Mouse (Mus musculus): ENCODE results near the gene Pccb. TPM values are rescaled to one million over a fixed set of nuclear protein-coding genes. Genes with fewer than 3 reads are reported as not detected.
A peak's percentile ranks its signal among the peaks of the same experiment; 100 is the strongest.

Pccb gene
- total RNA-seq, 2 experiments from 2014 or later, result 103 to 107 TPM

GRCm38 (mm10) chr9:100991321-100991720 is 43.4 kb downstream of the Pccb start:
- no peak for DNase-seq
- intact Hi-C loops (cut with DNase I), result no loop called here

- intact Hi-C loops (cut with DNase I), result no loop called here
- DNase-seq, result no peak
These were observed 44.1 kb downstream of the Pccb start for GRCm38 (mm10) chr9:100990609-100991008.

- DNase-seq, result no peak
- intact Hi-C loops (cut with DNase I), result no loop called here
These were observed 46.8 kb downstream of the Pccb start for GRCm38 (mm10) chr9:100987850-100988249.

- no peak for DNase-seq
- intact Hi-C loops (cut with DNase I), result no loop called here
These were observed 47.7 kb downstream of the Pccb start for GRCm38 (mm10) chr9:100987006-100987405.

- intact Hi-C loops (cut with DNase I), result no loop called here
These were observed 50.1 kb downstream of the Pccb start for GRCm38 (mm10) chr9:100984381-100985310.

GRCm38 (mm10) chr9:100982786-100983185 is 51.9 kb downstream of the Pccb start:
- no peak for DNase-seq
- intact Hi-C loops (cut with DNase I), result no loop called here

More at GRCm38 (mm10) chr9:100984381-100985310, 50.1 kb downstream of the Pccb start:
- no peak for DNase-seq

- intact Hi-C loops (cut with DNase I), result no loop called here
- no peak for DNase-seq
These were observed 55.4 kb downstream of the Pccb start for GRCm38 (mm10) chr9:100979260-100979659.

GRCm38 (mm10) chr9:100978666-100979065 is 56.0 kb downstream of the Pccb start:
- intact Hi-C loops (cut with DNase I), result no loop called here

GRCm38 (mm10) chr9:100969461-100969860 is 65.2 kb downstream of the Pccb start:
- no peak for DNase-seq
- intact Hi-C loops (cut with DNase I), result no loop called here

More at GRCm38 (mm10) chr9:100978666-100979065, 56.0 kb downstream of the Pccb start:
- no peak for DNase-seq

- intact Hi-C loops (cut with DNase I), result no loop called here
- DNase-seq, result no peak
These were observed 70.6 kb downstream of the Pccb start for GRCm38 (mm10) chr9:100964106-100964505.

- no peak for DNase-seq
- intact Hi-C loops (cut with DNase I), result no loop called here
These were observed 71.2 kb downstream of the Pccb start for GRCm38 (mm10) chr9:100963428-100963912.

- intact Hi-C loops (cut with DNase I), result no loop called here
- DNase-seq, result no peak
These were observed 71.7 kb downstream of the Pccb start for GRCm38 (mm10) chr9:100962903-100963427.

- peak; percentile 24 to 30 for DNase-seq
- intact Hi-C loops (cut with DNase I), result no loop called here
These were observed 83.2 kb downstream of the Pccb start for GRCm38 (mm10) chr9:100951481-100951880.

- intact Hi-C loops (cut with DNase I), result no loop called here
- no peak for DNase-seq
These were observed 89.9 kb downstream of the Pccb start for GRCm38 (mm10) chr9:100944677-100945365.

- no peak for DNase-seq
- intact Hi-C loops (cut with DNase I), result no loop called here
These were observed 92.7 kb downstream of the Pccb start for GRCm38 (mm10) chr9:100942042-100942441.

Other genes with a start within 250 kb of the Pccb start
- 10 to 100 TPM; 32.1 to 38.5 TPM for gene Msl2, start 39.2 kb upstream of the Pccb start, total RNA-seq (2021)
- 100 to 1,000 TPM; 248 to 269 TPM for gene Ppp2r3a, start 216.9 kb upstream of the Pccb start, total RNA-seq (2021)